Mouse (Mus musculus) urinary bladder, adult 2 months (tissue): ENCODE measurements at regions not wholly inside any gene's neighbourhood (a gene's known extent, or its start where the extent isn't known, plus 50 kb on each side); places are given as distances from the start of the nearest gene placed in this dataset.

Experiments
- DNase-seq: peaks from one replicate; pipeline ENCODE4 v3.0.0; 2022; ENCODE audit warnings: low spot score

- DNase-seq: no peak
These were observed 207.8 kb upstream of the Klf4 start for GRCm38 (mm10) chr4:55740062-55740461.

DNA sequence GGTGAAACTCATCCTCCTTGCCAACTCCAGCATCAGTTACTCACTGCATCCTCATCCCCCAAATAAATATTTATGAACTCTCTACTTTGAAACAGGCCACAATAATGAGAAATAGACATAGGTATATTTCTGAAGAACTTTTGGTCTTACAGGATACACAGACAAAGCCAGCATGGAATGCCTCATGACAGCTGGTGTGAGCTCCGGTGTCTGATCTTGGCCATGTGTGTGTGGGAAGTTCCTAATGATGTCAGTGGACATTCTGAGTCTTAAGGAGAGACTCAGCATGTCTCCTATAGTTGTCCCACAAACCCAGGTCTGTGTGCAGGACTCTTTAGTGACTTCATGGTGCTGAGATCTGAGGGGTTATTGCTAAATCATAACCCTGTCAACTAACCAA, 206.4 kb upstream of the Klf4 start:
- no peak for DNase-seq

DNA sequence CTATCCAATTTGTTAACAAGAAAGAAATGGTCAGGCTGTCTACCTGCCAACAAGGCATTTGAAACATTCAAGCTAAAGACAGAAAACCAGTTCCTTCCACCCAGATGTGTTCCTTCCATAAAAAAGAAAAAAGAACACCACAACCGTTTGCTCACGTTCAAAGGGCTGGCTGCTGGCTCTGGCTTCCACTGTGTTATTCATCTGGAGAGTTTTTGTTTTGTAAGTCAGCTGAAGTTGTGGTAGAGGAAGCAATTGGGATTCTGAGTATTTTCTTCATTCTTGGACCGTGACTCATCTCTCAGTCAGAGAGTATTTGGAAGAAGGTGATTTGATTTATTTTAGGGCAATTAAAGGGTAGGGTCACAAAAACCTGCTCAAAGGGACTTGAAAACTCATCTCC, 203.2 kb upstream of the Klf4 start:
- DNase-seq: no peak

DNA sequence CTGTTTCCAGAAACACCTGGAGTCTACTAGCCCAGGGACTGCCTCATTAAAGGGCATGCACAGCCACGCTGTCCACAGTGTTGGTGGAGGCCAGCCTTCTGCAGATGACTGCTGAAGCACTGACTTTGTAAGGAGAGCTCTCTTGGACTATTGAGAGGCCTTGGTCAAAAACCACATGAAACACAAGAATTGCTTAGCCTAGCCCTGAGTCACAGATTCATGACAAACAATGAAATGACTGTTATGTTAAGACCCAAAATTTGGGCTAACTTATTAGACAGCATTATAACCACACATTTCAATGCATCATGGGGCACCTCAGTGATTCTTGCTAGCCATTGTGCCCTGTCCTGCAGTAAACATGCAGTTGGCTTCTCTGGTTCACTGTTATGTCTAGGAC, 202.1 kb upstream of the Klf4 start:
- no peak for DNase-seq

DNA sequence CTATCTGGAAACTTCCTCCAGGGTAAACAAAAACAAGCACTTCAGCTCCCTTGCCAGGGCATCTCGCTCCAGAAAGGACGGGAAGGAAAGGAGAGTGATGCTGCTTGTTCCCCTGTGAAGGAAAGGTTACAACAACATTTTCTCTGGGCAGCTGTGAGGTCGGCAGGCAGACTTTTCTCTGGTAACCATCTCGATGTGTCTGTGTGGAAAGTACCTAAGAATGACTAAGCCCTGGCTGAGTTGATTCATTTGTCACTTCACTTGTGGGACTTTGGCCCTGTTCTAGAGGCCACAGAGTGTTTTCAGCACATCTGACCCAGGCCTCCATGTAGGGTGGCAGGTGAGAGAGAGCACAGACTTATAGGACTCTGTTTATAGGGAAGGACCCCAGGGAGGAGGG, 201.0 kb upstream of the Klf4 start:
- DNase-seq: no peak

DNA sequence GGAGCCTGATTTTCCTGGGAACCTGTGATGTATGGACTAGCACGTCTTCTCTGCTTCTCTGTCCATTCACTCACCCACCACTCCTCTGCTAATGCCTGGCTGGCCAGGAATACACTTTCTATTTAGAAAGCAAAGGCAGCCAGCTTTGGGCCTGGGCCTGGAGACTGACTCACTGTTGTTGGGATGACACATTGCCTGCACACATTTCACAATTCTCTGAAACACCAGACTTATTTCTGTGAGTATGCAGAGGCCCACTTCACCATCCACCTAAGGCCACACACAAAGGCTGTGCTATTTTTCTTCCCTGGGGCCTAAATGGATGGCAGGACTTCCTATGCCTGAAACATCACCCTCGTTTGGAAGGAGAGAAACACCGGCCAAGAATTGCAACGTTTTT, 199.7 kb upstream of the Klf4 start:
- DNase-seq: no peak

- DNase-seq: no peak
These were observed 198.0 kb upstream of the Klf4 start for GRCm38 (mm10) chr4:55730266-55730665.

GRCm38 (mm10) chr4:55727178-55727577, 194.9 kb upstream of the Klf4 start:
- DNase-seq: no peak

DNA sequence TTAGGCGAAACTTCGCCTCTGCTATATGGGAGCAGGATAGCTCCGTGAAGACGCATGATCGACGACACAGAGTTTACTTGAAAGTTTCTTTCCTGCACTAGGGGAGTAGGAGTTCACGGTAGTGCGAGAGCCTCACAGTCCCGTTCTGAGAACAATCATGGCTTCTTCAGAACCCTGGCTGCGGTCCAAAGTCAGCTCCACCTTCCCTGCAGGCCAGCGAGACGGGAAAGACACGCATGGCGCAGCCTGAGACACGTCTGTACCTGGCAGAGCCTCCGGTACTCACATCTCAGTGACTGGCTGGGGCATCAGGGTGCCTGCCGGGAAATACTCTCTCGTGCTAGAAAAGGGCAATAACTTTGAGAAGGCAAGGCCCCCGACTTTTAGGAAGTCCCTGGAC, 193.8 kb upstream of the Klf4 start:
- DNase-seq: no peak

DNA sequence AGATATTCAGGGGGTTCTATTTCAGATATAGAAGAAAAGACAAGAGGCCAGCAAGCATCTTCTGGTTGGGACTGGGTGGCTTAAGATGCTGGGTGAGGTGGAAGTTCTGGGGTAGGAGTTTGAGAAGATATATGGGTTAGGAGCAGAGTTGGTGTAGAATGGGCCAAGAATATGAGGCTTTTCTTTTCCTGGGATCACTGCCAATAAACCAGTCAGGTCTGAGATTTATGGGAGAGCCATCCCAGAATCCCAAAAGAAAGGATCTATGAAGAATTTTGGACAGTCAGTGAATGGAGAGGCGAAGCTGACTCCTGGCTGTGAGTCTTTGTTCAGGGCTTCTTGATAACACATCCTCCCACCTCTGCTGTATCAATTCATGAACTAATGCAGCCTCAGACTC, 192.0 kb upstream of the Klf4 start:
- no peak for DNase-seq

- no peak for DNase-seq
These were observed 190.9 kb upstream of the Klf4 start for GRCm38 (mm10) chr4:55723124-55723523.

GRCm38 (mm10) chr4:55722388-55722787, 190.1 kb upstream of the Klf4 start:
- no peak for DNase-seq

DNA sequence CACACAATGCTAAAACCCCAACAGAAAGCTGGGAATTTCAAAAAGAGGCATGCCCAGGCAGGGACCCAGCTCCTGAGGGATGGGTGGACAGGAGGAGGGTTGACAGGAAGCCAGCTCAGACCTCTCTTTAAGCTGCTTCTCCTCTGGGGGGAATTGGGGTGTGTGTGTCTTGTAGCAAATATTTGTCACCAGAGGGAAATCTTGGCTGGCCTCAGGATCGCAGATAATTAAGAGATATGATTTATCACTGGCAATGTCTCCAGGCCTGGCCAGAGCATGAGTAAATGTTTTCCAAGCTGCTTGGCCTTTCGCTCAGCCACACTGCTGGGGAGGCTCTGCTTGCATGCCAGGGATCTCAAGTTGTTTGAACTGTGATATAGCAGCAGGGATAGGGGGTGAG, 189.6 kb upstream of the Klf4 start:
- no peak for DNase-seq

- no peak for DNase-seq
These were observed 186.2 kb upstream of the Klf4 start for GRCm38 (mm10) chr4:55718438-55718837.

- no peak for DNase-seq
These were observed 183.9 kb upstream of the Klf4 start for GRCm38 (mm10) chr4:55716161-55716651.

DNA sequence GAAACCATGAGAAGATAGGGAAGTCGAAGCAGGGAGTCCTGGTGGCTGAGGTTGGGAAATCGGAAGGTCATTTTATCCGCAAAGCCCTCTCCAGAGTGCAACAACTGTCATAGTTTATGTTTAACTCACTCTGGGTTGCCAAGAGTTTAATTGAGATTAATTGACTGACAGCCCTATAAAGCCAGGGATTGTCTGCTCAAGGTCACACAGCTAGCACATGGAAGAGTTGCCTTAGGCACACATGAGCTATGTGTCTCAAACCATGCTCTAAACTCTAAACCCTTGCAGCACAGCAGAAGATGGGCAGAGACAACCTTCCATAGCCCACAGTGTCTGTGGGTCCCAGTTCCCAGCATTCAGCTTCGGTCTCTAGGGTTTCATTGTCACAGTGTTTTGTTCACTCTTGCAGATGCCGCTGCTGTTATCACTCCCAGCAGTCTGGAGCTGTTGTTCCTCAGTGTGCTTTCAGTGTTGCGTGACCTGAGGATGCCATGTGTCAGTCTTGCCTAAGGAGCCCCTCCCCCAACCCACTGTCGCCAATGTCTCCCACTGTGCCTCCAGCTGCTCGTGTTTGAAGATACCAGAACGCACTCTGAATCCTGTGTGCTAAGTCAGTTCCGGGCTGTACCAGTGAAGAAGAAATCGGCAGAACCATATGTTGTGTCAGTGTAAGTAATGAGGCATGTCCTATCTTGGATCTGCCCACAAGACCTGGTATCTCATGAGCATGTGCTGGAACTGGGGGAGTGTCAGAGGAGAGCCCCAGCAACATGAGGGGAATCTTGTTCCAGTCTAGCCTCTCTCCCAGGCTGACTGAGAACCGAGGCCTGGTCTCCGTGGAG, 179.5 kb upstream of the Klf4 start:
- DNase-seq: no peak

DNA sequence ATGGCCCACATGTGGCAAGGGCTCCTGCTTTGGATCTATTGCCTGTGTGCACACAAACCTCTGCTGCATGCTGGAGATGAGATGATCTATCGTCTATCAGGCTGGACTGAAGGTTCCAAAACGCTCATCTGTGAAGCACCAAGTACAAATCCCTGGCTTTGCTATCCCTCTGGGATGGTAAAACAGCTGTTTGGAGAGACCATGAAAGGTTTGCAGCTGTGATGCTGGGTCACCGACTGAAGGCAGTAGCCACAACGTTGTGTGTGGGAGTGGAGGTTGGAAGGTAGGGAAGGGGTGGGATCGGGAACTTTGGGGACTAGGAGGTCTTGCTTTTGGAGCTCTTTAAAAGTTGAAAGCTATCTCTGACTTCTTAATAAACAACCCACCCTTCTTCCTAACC, 178.2 kb upstream of the Klf4 start:
- no peak for DNase-seq

DNA sequence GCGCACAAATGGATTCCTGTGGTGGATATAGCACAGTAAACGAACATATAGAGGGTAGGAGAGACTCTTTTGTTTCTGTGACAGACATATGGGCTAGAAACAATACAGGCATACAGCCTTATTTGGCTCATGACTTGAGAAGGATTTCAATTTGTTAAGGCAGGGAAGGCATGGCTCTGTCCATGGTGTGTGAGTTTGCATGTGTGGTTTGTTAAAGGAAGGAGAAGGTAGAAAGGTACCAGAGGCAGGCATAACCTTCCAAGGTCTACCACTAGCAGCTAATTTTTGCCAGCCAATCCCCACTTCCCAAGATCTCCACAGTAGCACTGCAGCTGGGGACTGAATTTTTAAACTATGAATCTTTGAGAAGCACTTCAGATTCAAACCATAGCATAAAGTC, 176.5 kb upstream of the Klf4 start:
- no peak for DNase-seq

GRCm38 (mm10) chr4:55707916-55708315, 175.7 kb upstream of the Klf4 start:
- DNase-seq: no peak

DNA sequence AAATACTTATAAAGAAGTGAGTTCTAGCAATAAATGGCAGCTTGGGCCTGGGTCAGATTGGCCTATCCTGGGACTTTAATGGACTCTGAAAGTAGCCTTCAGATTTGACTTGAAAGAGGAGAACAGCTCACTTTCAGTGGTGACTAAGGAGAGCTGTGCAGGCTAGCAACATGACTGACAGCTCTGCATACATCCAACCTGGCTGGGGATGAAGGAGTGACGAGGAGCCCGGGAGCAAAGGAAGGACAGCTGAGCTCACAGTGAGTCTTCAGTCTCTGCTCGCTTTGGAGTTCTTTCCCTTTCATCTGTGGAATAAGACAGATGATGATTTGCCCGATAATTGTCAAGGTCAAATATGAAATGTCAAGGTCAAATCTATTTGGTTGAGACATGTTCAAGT, 172.7 kb upstream of the Klf4 start:
- DNase-seq: no peak

- no peak for DNase-seq
These were observed 171.2 kb upstream of the Klf4 start for GRCm38 (mm10) chr4:55703346-55703916.

GRCm38 (mm10) chr4:55701334-55701733, 169.1 kb upstream of the Klf4 start:
- no peak for DNase-seq

GRCm38 (mm10) chr4:55699917-55700316, 167.7 kb upstream of the Klf4 start:
- no peak for DNase-seq

- DNase-seq: no peak
These were observed 166.9 kb upstream of the Klf4 start for GRCm38 (mm10) chr4:55699161-55699560.
